In genomic region chr11:43783772-43784171, GRCm38 (mm10) we compare ENCODE assay signal across 9 mouse cellular contexts. TPM values are rescaled to one million over a fixed set of nuclear protein-coding genes. Genes with fewer than 3 reads are reported as not detected.
A peak's percentile ranks its signal among the peaks of the same experiment; 100 is the strongest.
DNase-seq lines count a peak whose midpoint lies in the region; ATAC-seq and TF ChIP-seq lines count a peak whose summit lies in the region.
"Had no signal": no experiment of that assay in that cellular context is flagged by ENCODE, and none has a peak within 500 bp of the region (broad histone marks: within the 10 kb centered on the region; RNA-seq: fewer than 3 reads in every experiment).

No protein-coding gene starts in this region.

- H3K9me3 ChIP-seq in midbrain, postnatal 0 days (ENCODE audit: low read length) = no peaks in the 10 kb centered on the region

- 0 out of 2 replicates have a peak, but pooled peaks cover 1% of the 10 kb centered on the region for H3K4me1 ChIP-seq in cortical plate, adult 2 months (ENCODE audit: control insufficient read depth, insufficient read depth, low read length)
- H3K4me1 ChIP-seq in midbrain, postnatal 0 days (ENCODE audit: insufficient read depth, low read length) = no peaks in the 10 kb centered on the region

- 7% methylated on average over 2 of the region's 2 CpGs for WGBS in midbrain, postnatal 0 days

- H3K27me3 ChIP-seq in midbrain, postnatal 0 days (ENCODE audit: insufficient read depth, low read length) = no peaks in the 10 kb centered on the region
- H3K27me3 ChIP-seq in splenic B cell, adult 2 months (ENCODE audit: control insufficient read depth, insufficient read depth, low read length, poor library complexity, severe bottlenecking) = no peaks in the 10 kb centered on the region

- DNase-seq in urinary bladder, adult 18-20 months (ENCODE audit: low spot score in 2 of 2) = peak; percentile 30 to 42
- DNase-seq in urinary bladder, postnatal 10 days (ENCODE audit: low spot score) = no peak
- DNase-seq in gastrocnemius, postnatal 14 days = peak; percentile 63
- DNase-seq in kidney, adult 9 months = peak; percentile 76
- peak; percentile 78 for DNase-seq in left cerebral cortex, postnatal 4 days
- DNase-seq in midbrain, postnatal 0 days (ENCODE audit: low spot score) = peak; percentile 66
- DNase-seq in splenic B cell, adult 2 months (ENCODE audit: low read depth, low spot score) = peak; percentile 47

- H3K36me3 ChIP-seq in midbrain, postnatal 0 days (ENCODE audit: insufficient read depth, low read length) = no peaks in the 10 kb centered on the region
- no peaks in the 10 kb centered on the region for H3K36me3 ChIP-seq in splenic B cell, adult 2 months (ENCODE audit: control insufficient read depth, insufficient read depth, low read length, poor library complexity, severe bottlenecking)

- peak; percentile 73 for TF ChIP-seq CTCF in cortical plate, adult 2 months (IDR thresholded peaks at IDR 0.05; ENCODE audit: extremely low read depth, insufficient read depth, low read length)
- TF ChIP-seq CTCF in midbrain, postnatal 0 days (IDR thresholded peaks at IDR 0.05) = peak; percentile 81

- intact Hi-C loops in gastrocnemius, postnatal 14 days (cut with DNase I; ENCODE audit: low total_unique reads) = no loop called here
- intact Hi-C loops in left cerebral cortex, postnatal 4 days (cut with DNase I) = loop anchor here (2.0 to 5.0 kb wide), 2 partner anchors 53 to 549 kb away; no protein-coding TSS in a partner anchor

- no peak overlapping the region for H3K4me2 ChIP-seq in midbrain, postnatal 0 days (ENCODE audit: low read depth, low read length, poor library complexity, severe bottlenecking)

- ATAC-seq in midbrain, postnatal 0 days (ENCODE audit: low FRiP score) = no peak

- no peak overlapping the region for H3K27ac ChIP-seq in cortical plate, adult 2 months (ENCODE audit: insufficient read depth, low read length)
- no peak overlapping the region for H3K27ac ChIP-seq in midbrain, postnatal 0 days (ENCODE audit: low read depth, low read length)

- no peak for TF ChIP-seq POLR2A in cortical plate, adult 2 months (IDR thresholded peaks at IDR 0.05; ENCODE audit: extremely low read depth, insufficient read depth, low read length)

- H3K9ac ChIP-seq in midbrain, postnatal 0 days (replicated peaks; ENCODE audit: low read length, poor library complexity, severe bottlenecking) = no peak overlapping the region

- no peak overlapping the region for H3K4me3 ChIP-seq in cortical plate, adult 2 months (ENCODE audit: insufficient read depth, low read length)
- no peak overlapping the region for H3K4me3 ChIP-seq in midbrain, postnatal 0 days (ENCODE audit: low read depth, low read length)
- H3K4me3 ChIP-seq: myocyte had no signal

RNA-seq across cellular contexts. Expression of gene Ttc1, which starts 36.0 kb away (rescaled TPM):
- polyA plus RNA-seq in cortical plate, adult 2 months (2012; rRNA removed) = 52.0 and 53.8 TPM in 2 replicates
- 10 to 100 TPM; 41.3 to 43.0 TPM for total RNA-seq in gastrocnemius, postnatal 14 days (2021)
- total RNA-seq in left cerebral cortex, postnatal 4 days (2021) = 10 to 100 TPM; 43.7 to 46.8 TPM
- 30.0 and 37.6 TPM in 2 replicates for total RNA-seq in midbrain, postnatal 0 days (2014; rRNA removed)
- 76.3 and 83.2 TPM in 2 replicates for polyA plus RNA-seq in midbrain, postnatal 0 days (2015; fragmentation: Nextera tagmentation; extraction: Ambion mirVana)
